Mouse (Mus musculus): Measurements from ENCODE around the gene 2610301B20Rik.

- no peak for TF ChIP-seq POLR2A (IDR thresholded peaks at IDR 0.05; ENCODE audit: low read depth, low read length)
- no peak for TF ChIP-seq CTCF (IDR thresholded peaks at IDR 0.05; ENCODE audit: extremely low read depth, insufficient read length, insufficient replicate concordance, low read depth, low read length)
Measured at GRCm38 (mm10) chr4:10877057-10877456, 2.8 kb downstream of the 2610301B20Rik start.

All from small intestine, adult 2 months (tissue).